Mouse (Mus musculus) limb, embryonic 15.5 days (tissue): ENCODE data around the gene Znhit1. TPM values are rescaled to one million over a fixed set of nuclear protein-coding genes. Genes with fewer than 3 reads are reported as not detected.

ENCODE experiments used
- ATAC-seq: fragments of 200-750 bp; cut with Nextera tagmentation; 2 replicates; pipeline ENCODE4 v1.8.0; 2017; ENCODE audit warnings: low read depth, moderate TSS enrichment; ENCODE audit not compliant: insufficient number of reproducible peaks, low FRiP score, low TSS enrichment
- H3K27ac ChIP-seq: fragments of 300-500 bp; sonication (generic); 2 replicates; pipeline ENCODE4 v1.5.1; 2015; ENCODE audit warnings: moderate library complexity, mild to moderate bottlenecking, inconsistent platforms
- H3K27me3 ChIP-seq: fragments of 300-500 bp; sonication (generic); 2 replicates; pipeline ENCODE4 v1.6.1; 2015; ENCODE audit warnings: inconsistent platforms
- H3K36me3 ChIP-seq: fragments of 300-500 bp; sonication (generic); 2 replicates; pipeline ENCODE4 v1.6.1; 2015; ENCODE audit warnings: inconsistent platforms
- H3K4me1 ChIP-seq: fragments of 300-500 bp; sonication (generic); 2 replicates; pipeline ENCODE4 v1.6.1; 2015; ENCODE audit warnings: inconsistent platforms
- H3K4me2 ChIP-seq: fragments of 300-500 bp; sonication (generic); 2 replicates; pipeline ENCODE4 v1.6.1; 2015; ENCODE audit warnings: mild to moderate bottlenecking, inconsistent platforms
- H3K4me3 ChIP-seq: fragments of 300-500 bp; sonication (generic); 2 replicates; pipeline ENCODE4 v1.5.1; 2015; ENCODE audit warnings: mild to moderate bottlenecking, inconsistent platforms
- H3K9ac ChIP-seq: fragments of 300-500 bp; sonication (generic); 2 replicates; pipeline ENCODE4 v1.6.1; 2015; ENCODE audit warnings: inconsistent platforms
- H3K9me3 ChIP-seq: fragments of 300-500 bp; sonication (generic); 2 replicates; pipeline ENCODE4 v1.6.1; 2016; ENCODE audit warnings: inconsistent platforms
- WGBS: fragments of 180-500 bp; shearing (Covaris S2); methylation state at CpG from one replicate; pipeline ENCODE4 v1.1.7; 2015; 5-methylcytosine and 5-hydroxymethylcytosine counted together
- polyA plus RNA-seq: library from polyadenylated mRNA; unstranded; fragments of >200 nt; fragmentation: Nextera tagmentation; extraction: Ambion mirVana; gene quantifications from 2 replicates; pipeline ENCODE4 v1.2.1, GENCODE M21; 2015

Znhit1 gene
- polyA plus RNA-seq, 1 experiment from 2014 or later: 106 TPM

GRCm38 (mm10) chr5:136962501-136962900, 25.3 kb downstream of the Znhit1 start:
- under 1% methylated on average over 10 of the region's 10 CpGs for WGBS
- Histone ChIP-seq H3K9ac (peak overlapping the region; percentile 69), H3K4me3 (peak overlapping the region; percentile 69), H3K27ac (peak overlapping the region; percentile 87), H3K9me3 (no peaks in the 10 kb centered on the region), H3K4me2 (peak overlapping the region; percentile 67), H3K4me1 (peaks cover 24% of the 10 kb centered on the region), H3K36me3 (peaks cover 40% of the 10 kb centered on the region), H3K27me3 (no peaks in the 10 kb centered on the region)
- ATAC-seq: 0 out of 2 replicates have a peak, but pooled peaks have one; percentile 46

GRCm38 (mm10) chr5:136961983-136962461, 25.8 kb downstream of the Znhit1 start:
- Histone ChIP-seq H3K27ac (peak overlapping the region; percentile 87), H3K4me3 (peak overlapping the region; percentile 69), H3K9ac (peak overlapping the region; percentile 69), H3K4me2 (peak overlapping the region; percentile 67), H3K36me3 (peaks cover 40% of the 10 kb centered on the region), H3K4me1 (peaks cover 24% of the 10 kb centered on the region), H3K27me3 (no peaks in the 10 kb centered on the region), H3K9me3 (no peaks in the 10 kb centered on the region)
- ATAC-seq: peak; percentile 89
- 2% methylated on average over 20 of the region's 20 CpGs for WGBS

GRCm38 (mm10) chr5:136961334-136961982, 26.4 kb downstream of the Znhit1 start:
- Histone ChIP-seq H3K4me2 (peak overlapping the region; percentile 67), H3K27me3 (no peaks in the 10 kb centered on the region), H3K4me3 (peak overlapping the region; percentile 69), H3K9ac (peak overlapping the region; percentile 69), H3K27ac (peak overlapping the region; percentile 87), H3K4me1 (peaks cover 22% of the 10 kb centered on the region), H3K36me3 (peaks cover 37% of the 10 kb centered on the region), H3K9me3 (no peaks in the 10 kb centered on the region)
- 0 out of 2 replicates have a peak, but pooled peaks have one; percentile 11 for ATAC-seq
- WGBS: 28% methylated on average over 5 of the region's 5 CpGs

- Histone ChIP-seq H3K36me3 (peaks cover 33% of the 10 kb centered on the region), H3K4me2 (no peak overlapping the region), H3K9me3 (no peaks in the 10 kb centered on the region), H3K9ac (no peak overlapping the region), H3K27me3 (no peaks in the 10 kb centered on the region), H3K4me3 (no peak overlapping the region), H3K4me1 (peaks cover 13% of the 10 kb centered on the region), H3K27ac (no peak overlapping the region)
- no peak for ATAC-seq
- WGBS: 95% methylated on average over 6 of the region's 6 CpGs
Measured at GRCm38 (mm10) chr5:136960053-136960452, 27.8 kb downstream of the Znhit1 start.

- no peaks in the 10 kb centered on the region for H3K9me3 ChIP-seq
- H3K4me2 ChIP-seq: no peak overlapping the region
- H3K4me3 ChIP-seq: no peak overlapping the region
- H3K27ac ChIP-seq: no peak overlapping the region
- no peak for ATAC-seq
- H3K27me3 ChIP-seq: no peaks in the 10 kb centered on the region
- peaks cover 23% of the 10 kb centered on the region for H3K36me3 ChIP-seq
- peaks cover 15% of the 10 kb centered on the region for H3K4me1 ChIP-seq
- 64% methylated on average over 5 of the region's 5 CpGs for WGBS
- no peak overlapping the region for H3K9ac ChIP-seq
Measured at GRCm38 (mm10) chr5:136958991-136959605, 28.7 kb downstream of the Znhit1 start.

- Histone ChIP-seq H3K9ac (no peak overlapping the region), H3K4me2 (no peak overlapping the region), H3K27me3 (no peaks in the 10 kb centered on the region), H3K36me3 (peaks cover 14% of the 10 kb centered on the region; the same call in 1 of the 2 replicates), H3K4me3 (no peak overlapping the region), H3K9me3 (no peaks in the 10 kb centered on the region), H3K4me1 (peaks cover 18% of the 10 kb centered on the region), H3K27ac (no peak overlapping the region)
- WGBS: 91% methylated on average over 1 of the region's 1 CpGs
- ATAC-seq: no peak
Measured at GRCm38 (mm10) chr5:136957250-136957649, 30.6 kb downstream of the Znhit1 start.

GRCm38 (mm10) chr5:136955622-136956021, 32.2 kb downstream of the Znhit1 start:
- H3K9ac ChIP-seq: no peak overlapping the region
- no peak overlapping the region for H3K4me2 ChIP-seq
- H3K9me3 ChIP-seq: no peaks in the 10 kb centered on the region
- H3K36me3 ChIP-seq: peaks cover 14% of the 10 kb centered on the region; the same call in 1 of the 2 replicates
- no peak overlapping the region for H3K27ac ChIP-seq
- H3K4me3 ChIP-seq: no peak overlapping the region
- ATAC-seq: no peak
- no peaks in the 10 kb centered on the region for H3K27me3 ChIP-seq
- H3K4me1 ChIP-seq: peaks cover 13% of the 10 kb centered on the region
- 82% methylated on average over 4 of the region's 4 CpGs for WGBS

- Histone ChIP-seq H3K27ac (peak overlapping the region; percentile 59), H3K9me3 (no peaks in the 10 kb centered on the region), H3K36me3 (peaks cover 9% of the 10 kb centered on the region; the same call in 1 of the 2 replicates), H3K4me1 (peaks cover 13% of the 10 kb centered on the region), H3K27me3 (no peaks in the 10 kb centered on the region), H3K4me2 (peak overlapping the region; percentile 58), H3K9ac (peak overlapping the region; percentile 58), H3K4me3 (peak overlapping the region; percentile 70)
- WGBS: 2% methylated on average over 12 of the region's 12 CpGs
- ATAC-seq: peak; percentile 13; the same call in 1 of the 2 replicates
Measured at GRCm38 (mm10) chr5:136953440-136953951, 34.3 kb downstream of the Znhit1 start.

- Histone ChIP-seq H3K4me2 (peak within 1 kb of the TSS; percentile 58), H3K27me3 (no peaks in the 10 kb centered on the region), H3K9me3 (no peaks in the 10 kb centered on the region), H3K4me3 (peak within 1 kb of the TSS; percentile 70), H3K27ac (peak within 1 kb of the TSS; percentile 59), H3K4me1 (peaks cover 13% of the 10 kb centered on the region), H3K9ac (peak within 1 kb of the TSS; percentile 58), H3K36me3 (peaks cover 9% of the 10 kb centered on the region; the same call in 1 of the 2 replicates)
- peak; percentile 95 for ATAC-seq
- WGBS: under 1% methylated on average over 23 of the region's 23 CpGs
Measured at GRCm38 (mm10) chr5:136953015-136953414, 34.8 kb downstream of the Znhit1 start, which contains the start of gene Fis1. Fis1 (plus strand) TSS chr5:136953275.

- H3K36me3 ChIP-seq: peaks cover 9% of the 10 kb centered on the region; the same call in 1 of the 2 replicates
- H3K4me1 ChIP-seq: peaks cover 13% of the 10 kb centered on the region
- ATAC-seq: no peak
- no peaks in the 10 kb centered on the region for H3K27me3 ChIP-seq
- H3K4me3 ChIP-seq: no peak overlapping the region
- no peaks in the 10 kb centered on the region for H3K9me3 ChIP-seq
- H3K9ac ChIP-seq: no peak overlapping the region
- H3K27ac ChIP-seq: no peak overlapping the region
- 75% methylated on average over 4 of the region's 4 CpGs for WGBS
- H3K4me2 ChIP-seq: no peak overlapping the region
Measured at GRCm38 (mm10) chr5:136952153-136952552, 35.7 kb downstream of the Znhit1 start.

GRCm38 (mm10) chr5:136950521-136950920, 37.3 kb downstream of the Znhit1 start:
- Histone ChIP-seq H3K9me3 (no peaks in the 10 kb centered on the region), H3K9ac (no peak overlapping the region), H3K4me3 (no peak overlapping the region), H3K4me2 (no peak overlapping the region), H3K27ac (no peak overlapping the region), H3K27me3 (no peaks in the 10 kb centered on the region), H3K36me3 (0 out of 2 replicates have a peak, but pooled peaks cover 5% of the 10 kb centered on the region), H3K4me1 (peaks cover 13% of the 10 kb centered on the region)
- 90% methylated on average over 6 of the region's 6 CpGs for WGBS
- no peak for ATAC-seq
